Mouse (Mus musculus) myocyte (in vitro differentiated cells): Measurements from ENCODE around the gene Nos1ap.

Experiments used
- MYOG ChIP-seq, 3 experiments: IDR thresholded peaks; one replicate each; pipeline ENCODE4 v1.6.1; 2011; ENCODE audit warnings: control low read depth in 2 of 3, low read depth in 2 of 3, mild to moderate bottlenecking in 2 of 3; ENCODE audit not compliant: insufficient read length in 2 of 3, control insufficient read depth in 1 of 3, insufficient read depth in 1 of 3
- POLR2A ChIP-seq: IDR thresholded peaks from one replicate; pipeline ENCODE4 v1.6.1; 2011; ENCODE audit warnings: low read depth, mild to moderate bottlenecking, control low read depth, moderate library complexity; ENCODE audit not compliant: insufficient read length

- TF ChIP-seq POLR2A: no peak
- no peak for TF ChIP-seq MYOG (IDR thresholded peaks at IDR 0.05; ENCODE audit: control insufficient read depth in 1 of 3, insufficient read depth in 1 of 3, insufficient read length in 2 of 3, low read depth in 2 of 3)
Observed at GRCm38 (mm10) chr1:170323001-170323400, 266.7 kb downstream of the Nos1ap start.
